Mouse (Mus musculus) liver, embryonic 14.5 days (tissue): ENCODE measurements around the gene Eif3b.

Experiments used
- CTCF ChIP-seq: IDR thresholded peaks from 2 replicates; pipeline ENCODE4 v1.5.1; 2016; ENCODE audit warnings: antibody characterized with exemption, low read depth, control low read depth
- EP300 ChIP-seq: IDR thresholded peaks from 2 replicates; pipeline ENCODE4 v1.6.1; 2016; ENCODE audit warnings: antibody characterized with exemption, low read depth

- TF ChIP-seq CTCF: no peak
- TF ChIP-seq EP300: no peak
These were observed 48.5 kb upstream of the Eif3b start for GRCm38 (mm10) chr5:140370446-140371254.
